ENCODE assay signal across 8 mouse cellular contexts in the genomic region with DNA sequence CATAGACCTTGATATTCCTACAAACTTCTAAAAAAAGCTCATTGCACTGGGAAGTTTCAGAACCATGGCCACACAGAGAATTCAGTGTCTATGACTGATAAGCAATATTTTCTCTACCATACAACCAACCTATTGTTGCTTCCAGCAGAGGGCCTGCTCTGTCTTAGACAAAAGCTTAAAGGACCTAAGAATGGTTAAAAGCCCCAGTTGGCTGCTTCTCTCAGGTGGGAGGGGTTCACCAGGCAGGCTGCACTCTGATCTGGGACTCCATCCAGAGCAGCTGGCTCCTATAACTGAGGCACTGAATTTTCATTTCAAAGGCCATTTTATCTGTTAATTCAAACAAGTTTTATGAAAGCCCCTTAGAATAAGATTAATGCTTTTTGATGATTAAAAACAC.
DNase-seq lines count a peak whose midpoint lies in the region; ATAC-seq and TF ChIP-seq lines count a peak whose summit lies in the region.
"Had no signal": no experiment of that assay in that cellular context is flagged by ENCODE, and none has a peak within 500 bp of the region (broad histone marks: within the 10 kb centered on the region; RNA-seq: fewer than 3 reads in every experiment).

No protein-coding gene starts in this region.

- H3K27me3 ChIP-seq in heart, embryonic 11.5 days (ENCODE audit: control insufficient read depth, insufficient read depth, low read length): no peaks in the 10 kb centered on the region
- no peaks in the 10 kb centered on the region for H3K27me3 ChIP-seq in lung, postnatal 0 days (replicated peaks; ENCODE audit: insufficient read depth, low read length)
- no peaks in the 10 kb centered on the region for H3K27me3 ChIP-seq in forebrain, postnatal 0 days (ENCODE audit: insufficient read depth, low read length)

- no peak overlapping the region for H3K4me2 ChIP-seq in heart, embryonic 11.5 days
- no peak overlapping the region for H3K4me2 ChIP-seq in lung, postnatal 0 days (replicated peaks; ENCODE audit: low read depth, low read length)
- H3K4me2 ChIP-seq in forebrain, postnatal 0 days (ENCODE audit: low read depth): no peak overlapping the region

- ATAC-seq in heart, embryonic 11.5 days (replicated peaks; ENCODE audit: insufficient number of reproducible peaks, low FRiP score, low TSS enrichment): no peak
- no peak for ATAC-seq in lung, postnatal 0 days
- peak; percentile 55; the same call in 1 of the 2 replicates for ATAC-seq in forebrain, postnatal 0 days

- H3K9me3 ChIP-seq in heart, embryonic 11.5 days (replicated peaks; ENCODE audit: control insufficient read depth, low read length): no peaks in the 10 kb centered on the region
- no peaks in the 10 kb centered on the region for H3K9me3 ChIP-seq in lung, postnatal 0 days (ENCODE audit: low read length)
- H3K9me3 ChIP-seq in forebrain, postnatal 0 days (ENCODE audit: low read length): no peaks in the 10 kb centered on the region

- no peaks in the 10 kb centered on the region for H3K36me3 ChIP-seq in heart, embryonic 11.5 days (ENCODE audit: control insufficient read depth, insufficient read depth, low read length)
- no peaks in the 10 kb centered on the region for H3K36me3 ChIP-seq in lung, postnatal 0 days (ENCODE audit: insufficient read depth, low read length)
- no peaks in the 10 kb centered on the region for H3K36me3 ChIP-seq in forebrain, postnatal 0 days (ENCODE audit: insufficient read depth)

- H3K4me3 ChIP-seq in heart, embryonic 11.5 days (ENCODE audit: low read depth, low read length): no peak overlapping the region
- H3K4me3 ChIP-seq in lung, postnatal 0 days (ENCODE audit: low read depth, low read length): no peak overlapping the region
- H3K4me3 ChIP-seq in forebrain, postnatal 0 days (ENCODE audit: low read depth, low read length): no peak overlapping the region

- TF ChIP-seq CTCF in lung, postnatal 0 days (IDR thresholded peaks at IDR 0.05): no peak
- no peak for TF ChIP-seq CTCF in forebrain, postnatal 0 days (IDR thresholded peaks at IDR 0.05; ENCODE audit: low read depth)

- H3K4me1 ChIP-seq in heart, embryonic 11.5 days (ENCODE audit: control insufficient read depth, insufficient read depth, low read length): no peaks in the 10 kb centered on the region
- H3K4me1 ChIP-seq in lung, postnatal 0 days (ENCODE audit: insufficient read depth, low read depth, low read length): no peaks in the 10 kb centered on the region
- no peaks in the 10 kb centered on the region for H3K4me1 ChIP-seq in forebrain, postnatal 0 days (ENCODE audit: insufficient read depth)

- peak; percentile 30 for DNase-seq in heart, postnatal 4 days
- DNase-seq in lung, postnatal 10 days: peak; percentile 28
- no peak for DNase-seq in lung, postnatal 0 days (ENCODE audit: low spot score)
- DNase-seq in forebrain, postnatal 0 days: peak; percentile 24
- DNase-seq in layer of hippocampus, postnatal 36 days: peak; percentile 4 to 6
- DNase-seq in thymus, postnatal 25 days: no peak
- DNase-seq: cerebellum, adult 8-10 months had no signal

- H3K9ac ChIP-seq in heart, embryonic 11.5 days (ENCODE audit: low read depth, low read length): no peak overlapping the region
- H3K9ac ChIP-seq in lung, postnatal 0 days (replicated peaks; ENCODE audit: low read depth): no peak overlapping the region
- no peak overlapping the region for H3K9ac ChIP-seq in forebrain, postnatal 0 days

- TF ChIP-seq EP300 in lung, postnatal 0 days (IDR thresholded peaks at IDR 0.05): no peak

- H3K27ac ChIP-seq in heart, embryonic 11.5 days (ENCODE audit: low read depth, low read length): no peak overlapping the region
- H3K27ac ChIP-seq in lung, postnatal 0 days (ENCODE audit: low read length): no peak overlapping the region
- H3K27ac ChIP-seq in forebrain, postnatal 0 days (ENCODE audit: low read depth, low read length): no peak overlapping the region

Comparison
In these comparisons a context has a peak if more than half of its experiments do, and no peak if none do; other contexts are left out.
1. DNase-seq: peak in heart, postnatal 4 days (single experiment), lung, postnatal 10 days (single experiment), forebrain, postnatal 0 days (single experiment) and layer of hippocampus, postnatal 36 days (2 of 2); none in lung, postnatal 0 days (single experiment) and thymus, postnatal 25 days (single experiment).